Mouse (Mus musculus) kidney, postnatal 36 days (tissue): Measurements from ENCODE around the gene Pgc.

Experiments used
- DNase-seq, 2 experiments: peaks; one replicate each; pipeline ENCODE4 v3.0.0; 2021 to 2022; ENCODE audit warnings: mixed read lengths in 2 of 2

Gene Pgc

GRCm38 (mm10) chr17:47726566-47726965 is at the start of gene Pgc:
Gene Pgc, plus strand, starts transcription at chr17:47726842.
- DNase-seq = no peak

GRCm38 (mm10) chr17:47678238-47678637 is 48.4 kb upstream of the Pgc start:
- DNase-seq = no peak

GRCm38 (mm10) chr17:47678702-47679101 is 47.9 kb upstream of the Pgc start:
- DNase-seq = no peak

- no peak for DNase-seq
These were observed 43.8 kb upstream of the Pgc start for GRCm38 (mm10) chr17:47682836-47683235.

GRCm38 (mm10) chr17:47687409-47688343 is 39.0 kb upstream of the Pgc start:
- peak; percentile 98 to 99 for DNase-seq

- DNase-seq = no peak
These were observed 38.4 kb upstream of the Pgc start, which contains the start of gene Tomm6 for GRCm38 (mm10) chr17:47688344-47688607. Gene Tomm6, minus strand, starts transcription at chr17:47688386.

- peak; percentile 47 to 81 for DNase-seq
These were observed 37.8 kb upstream of the Pgc start, which contains the start of gene Frs3 for GRCm38 (mm10) chr17:47688608-47689575. Gene Frs3, plus strand, starts transcription at chr17:47689030.

- DNase-seq = no peak
These were observed 36.7 kb upstream of the Pgc start for GRCm38 (mm10) chr17:47689894-47690293.

- no peak for DNase-seq
These were observed 35.0 kb upstream of the Pgc start for GRCm38 (mm10) chr17:47691650-47692049.

GRCm38 (mm10) chr17:47693671-47694441 is 32.8 kb upstream of the Pgc start:
- DNase-seq = peak; percentile 57 to 68

GRCm38 (mm10) chr17:47694442-47694502 is 32.4 kb upstream of the Pgc start, which contains the start of gene Gm21981:
Gene Gm21981, minus strand, starts transcription at chr17:47694455.
- DNase-seq = no peak

GRCm38 (mm10) chr17:47694503-47695336 is 31.9 kb upstream of the Pgc start, which contains the start of gene Prickle4:
Gene Prickle4, minus strand, starts transcription at chr17:47694736.
- peak; percentile 98 to 99 for DNase-seq

- no peak for DNase-seq
These were observed 31.3 kb upstream of the Pgc start for GRCm38 (mm10) chr17:47695337-47695710.

GRCm38 (mm10) chr17:47698156-47698555 is 28.5 kb upstream of the Pgc start:
- peak; percentile 76 to 87 for DNase-seq

GRCm38 (mm10) chr17:47699055-47699454 is 27.6 kb upstream of the Pgc start:
- peak; percentile 45 to 56 for DNase-seq

- no peak for DNase-seq
These were observed 24.8 kb upstream of the Pgc start for GRCm38 (mm10) chr17:47701793-47702192.

GRCm38 (mm10) chr17:47702548-47703345 is 23.9 kb upstream of the Pgc start:
- no peak for DNase-seq

- DNase-seq = no peak
These were observed 23.1 kb upstream of the Pgc start for GRCm38 (mm10) chr17:47703556-47703955.

GRCm38 (mm10) chr17:47704692-47705091 is 21.9 kb upstream of the Pgc start:
- DNase-seq = peak in 1 of 2 experiments; percentile 61

GRCm38 (mm10) chr17:47706196-47706595 is 20.4 kb upstream of the Pgc start:
- DNase-seq = peak in 1 of 2 experiments; percentile 30

GRCm38 (mm10) chr17:47707961-47708360 is 18.7 kb upstream of the Pgc start:
- DNase-seq = peak; percentile 45 to 61
